Mouse (Mus musculus) erythroblast, adult 5-6 weeks (primary cell): ENCODE data around the gene Ccnyl1. TPM values are rescaled to one million over a fixed set of nuclear protein-coding genes. Genes with fewer than 3 reads are reported as not detected.
"Not testable (repeated sequence)": the region's sequence is repeated elsewhere in the genome, so short reads cannot be mapped to it uniquely, and the experiment has no call there.

Experiments
- ATAC-seq: replicated peaks from 2 replicates; pipeline ENCODE4 v1.8.0; 2016; ENCODE audit warnings: moderate number of reproducible peaks, mild to moderate bottlenecking, moderate TSS enrichment, inconsistent platforms; ENCODE audit not compliant: poor library complexity, low FRiP score, severe bottlenecking
- total RNA-seq, 2 experiments: library from RNA; stranded (forward) in 1 of 2; stranded (reverse) in 1 of 2; fragments of 150-400 nt in 1 of 2; fragments of 200-764, 138-1000 nt in 1 of 2; gene quantifications; 2 replicates each; pipeline versions ENCODE4 v1.2.3 to v1.2.4; 2015 to 2017; ENCODE audit warnings: low replicate concordance in 2 of 2

Gene Ccnyl1
- total RNA-seq (2015; ENCODE audit: low replicate concordance) (2.5 and 2.9 TPM in 2 replicates), total RNA-seq (2017; ENCODE audit: low replicate concordance) (1.4 and 6.6 TPM in 2 replicates)

DNA sequence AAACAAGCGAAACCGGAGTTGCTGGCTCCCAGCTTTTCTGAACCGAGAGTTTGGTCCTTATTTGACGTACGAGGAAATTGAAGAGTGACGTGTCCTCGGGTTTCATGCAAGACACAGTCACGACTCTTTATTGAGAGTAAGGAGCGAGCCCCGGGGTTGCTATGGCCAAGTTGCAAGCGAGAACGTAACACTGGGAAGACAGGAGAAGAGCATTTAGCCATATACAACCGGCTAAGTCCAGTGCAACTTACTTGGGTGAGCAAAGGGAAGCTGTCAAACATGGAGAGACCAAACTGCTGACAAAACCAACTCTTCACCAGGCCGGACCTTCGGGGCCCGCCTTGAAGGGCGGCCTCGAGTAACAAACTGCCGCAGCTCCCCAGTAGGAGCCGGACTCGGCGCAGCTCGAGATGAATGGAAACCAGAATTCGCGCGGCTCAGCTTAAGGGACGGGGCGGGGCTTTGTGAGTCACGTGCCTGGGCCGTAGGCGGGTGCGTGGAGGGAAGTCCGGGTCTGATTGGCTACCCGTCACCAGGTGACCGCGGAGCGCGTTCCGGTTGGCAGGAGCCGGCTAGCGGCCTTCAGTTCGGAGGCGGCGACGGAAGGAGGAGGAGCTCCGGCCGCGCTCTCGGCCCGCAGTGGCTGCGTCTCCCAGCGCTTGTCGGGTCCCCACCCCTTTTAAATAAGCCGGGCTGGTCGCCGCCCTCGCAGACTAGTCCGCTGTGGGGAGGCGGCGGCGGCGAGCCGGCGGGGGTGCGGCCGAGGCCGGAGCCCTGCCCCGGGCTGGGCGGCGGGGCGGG lies at the start of gene Ccnyl1:
TSS of gene Ccnyl1 (plus strand) at position 243 of the 801 bp plus-strand sequence.
- peak; percentile 98 for ATAC-seq

DNA sequence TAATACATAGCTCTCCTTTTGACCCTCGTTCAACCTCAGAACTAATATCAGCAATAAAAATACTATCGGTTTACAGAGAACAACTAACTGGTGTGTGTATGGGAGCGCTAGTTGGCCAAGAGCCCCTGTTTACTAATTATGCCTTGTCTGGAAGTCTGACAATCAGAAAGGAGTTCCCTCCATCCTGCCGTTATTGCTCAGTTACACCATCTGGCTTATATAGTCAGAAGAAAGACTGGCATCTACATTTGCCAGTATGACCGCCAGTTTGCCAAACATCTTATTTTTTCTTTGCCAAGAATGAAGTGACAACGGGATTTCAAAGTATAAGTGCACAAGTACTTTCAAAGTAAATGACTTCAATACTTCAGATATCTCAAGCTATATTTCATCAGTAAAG lies 49.2 kb upstream of the Ccnyl1 start:
- ATAC-seq: no peak

DNA sequence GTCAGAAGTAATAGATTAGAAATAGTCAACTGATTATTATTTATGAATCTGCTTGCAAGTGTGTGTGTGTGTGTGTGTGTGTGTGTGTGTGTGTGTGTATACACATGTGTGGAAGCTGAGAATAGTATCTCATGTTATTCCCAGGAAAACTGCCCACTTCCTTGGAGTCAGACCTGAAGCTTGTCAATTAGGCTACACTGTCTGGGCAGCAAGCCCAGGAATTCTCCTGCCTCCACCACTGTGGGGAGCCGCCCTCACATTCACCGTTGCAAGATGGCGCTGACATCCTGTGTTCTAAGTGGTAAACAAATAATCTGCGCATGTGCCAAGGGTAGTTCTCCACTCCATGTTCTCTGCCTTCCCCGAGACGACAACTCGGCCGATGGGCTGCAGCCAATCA lies 47.7 kb upstream of the Ccnyl1 start:
- not testable (repeated sequence) for ATAC-seq

DNA sequence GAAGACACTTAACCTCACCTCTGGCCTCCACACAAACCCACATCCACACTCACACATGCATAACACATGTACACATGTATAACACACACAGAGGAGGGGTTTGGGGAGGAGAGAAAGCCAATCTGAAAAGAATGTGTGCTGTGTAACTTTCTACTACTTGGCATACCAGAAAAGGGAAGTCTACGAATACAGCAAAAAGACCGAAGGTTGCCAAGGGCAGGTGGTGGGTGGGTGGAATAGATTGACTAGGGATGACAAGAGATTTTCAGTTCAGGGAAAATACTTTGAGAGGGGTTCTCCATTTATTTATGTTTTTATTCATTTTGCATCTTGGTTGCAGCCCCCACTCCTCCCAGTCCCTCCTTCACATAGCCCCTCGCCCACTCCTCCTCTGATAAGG lies 45.7 kb upstream of the Ccnyl1 start:
- no peak for ATAC-seq

DNA sequence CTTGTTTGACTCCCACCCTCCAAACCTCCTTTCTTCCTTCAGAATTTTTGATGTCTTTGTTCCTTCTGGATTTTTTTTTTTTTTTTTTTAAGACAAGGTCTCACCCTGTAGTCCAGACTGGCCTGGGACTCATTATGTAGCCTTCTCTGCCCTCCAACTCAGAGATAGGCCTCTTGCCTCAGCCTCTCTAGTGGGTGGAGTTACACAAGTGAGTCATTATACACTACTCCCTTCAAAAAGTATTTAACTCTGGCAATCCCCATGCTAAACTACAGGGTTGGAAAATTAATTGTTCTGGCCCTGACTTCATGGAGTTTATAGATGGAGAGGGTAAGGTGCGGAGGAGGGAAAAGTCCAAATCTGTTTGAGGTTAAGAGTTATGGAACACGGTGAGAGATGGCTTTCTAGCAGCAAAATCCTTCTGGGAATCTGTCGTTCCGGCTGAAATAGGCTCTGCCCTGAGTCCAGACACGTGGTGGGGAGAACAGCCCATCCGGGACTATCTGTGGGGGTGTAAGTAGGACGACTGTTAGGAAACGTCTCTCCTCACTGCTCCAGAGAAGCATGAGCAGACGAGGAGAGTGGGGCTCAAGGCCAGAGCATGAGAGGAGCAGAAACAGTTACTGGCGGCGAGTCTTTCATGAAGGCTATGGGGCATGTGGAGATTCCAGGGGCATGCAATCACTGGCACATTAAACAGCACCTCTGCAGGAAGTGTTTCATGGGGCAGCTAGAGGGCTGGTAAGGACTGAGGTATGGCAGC lies 40.7 kb upstream of the Ccnyl1 start:
- no peak for ATAC-seq

DNA sequence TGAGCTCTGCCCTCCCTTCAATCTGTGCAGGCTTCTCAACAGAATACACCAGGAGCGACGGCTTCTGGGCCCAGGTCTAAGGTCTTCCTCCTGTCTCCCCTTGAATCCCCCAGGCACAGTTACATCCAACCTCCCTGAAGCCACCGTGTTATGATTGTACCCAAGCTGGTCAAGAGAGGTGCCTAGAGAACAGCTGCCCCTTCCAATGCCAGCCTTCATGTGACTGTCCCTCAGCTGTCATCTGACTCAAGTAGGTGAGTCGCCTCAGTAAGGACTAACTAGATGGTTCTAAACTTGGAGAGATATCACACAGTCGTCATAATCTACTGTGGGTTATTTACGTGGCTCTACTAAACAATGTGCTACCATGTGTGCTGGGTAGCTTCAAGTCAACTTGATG lies 36.6 kb upstream of the Ccnyl1 start:
- ATAC-seq: no peak

DNA sequence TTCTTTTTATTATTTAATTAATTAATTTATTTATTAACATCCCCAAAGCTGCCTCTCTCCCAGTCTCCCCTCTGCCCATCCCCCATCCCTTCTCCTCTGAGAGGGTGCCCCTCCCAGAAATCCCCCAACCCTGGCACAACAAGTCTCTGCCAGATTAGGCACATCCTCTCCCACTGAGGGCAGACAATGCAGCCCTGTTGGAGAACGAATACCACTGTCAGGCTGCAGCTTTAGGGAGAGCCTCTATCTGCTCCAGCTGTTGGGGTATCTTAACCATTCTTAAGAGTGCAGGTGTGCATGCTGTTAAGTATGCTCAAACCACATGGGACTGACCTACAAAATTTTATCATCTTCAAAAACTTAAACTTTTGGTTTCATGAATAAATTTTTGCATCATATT lies 34.8 kb upstream of the Ccnyl1 start:
- ATAC-seq: no peak

DNA sequence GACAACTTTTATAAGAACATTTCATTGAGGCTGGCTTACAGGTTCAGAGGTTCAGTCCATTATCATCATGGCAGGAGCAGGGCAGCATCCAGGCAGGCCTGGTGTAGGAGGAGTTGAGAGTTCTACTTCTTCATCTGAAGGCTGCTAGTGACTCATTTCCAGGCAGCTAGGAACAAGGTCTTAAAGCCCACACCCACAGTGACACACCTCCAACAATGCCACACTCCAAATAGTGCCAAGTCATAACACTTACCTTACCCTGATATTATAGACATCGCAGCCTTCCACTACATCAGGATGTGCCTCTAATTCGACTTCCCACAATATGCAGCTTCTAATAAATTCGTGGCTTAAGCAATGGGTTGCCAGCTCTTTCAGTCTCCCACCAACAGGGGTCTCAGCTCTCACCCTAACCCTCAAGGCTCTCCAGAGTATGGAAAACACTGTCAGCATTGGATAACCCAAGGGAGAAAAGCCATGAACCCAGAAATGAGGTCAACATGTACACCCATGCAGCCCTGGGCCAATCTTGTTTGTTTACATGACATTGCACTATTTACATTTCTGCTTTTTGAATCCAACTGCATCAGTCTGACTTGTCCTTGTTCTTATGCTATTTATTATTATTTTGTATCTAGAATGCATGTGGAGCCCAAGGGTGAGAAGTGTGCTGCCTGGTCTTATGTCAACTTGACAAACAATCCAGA lies 33.7 kb upstream of the Ccnyl1 start:
- ATAC-seq: peak; percentile 67; the same call in 1 of the 2 replicates

DNA sequence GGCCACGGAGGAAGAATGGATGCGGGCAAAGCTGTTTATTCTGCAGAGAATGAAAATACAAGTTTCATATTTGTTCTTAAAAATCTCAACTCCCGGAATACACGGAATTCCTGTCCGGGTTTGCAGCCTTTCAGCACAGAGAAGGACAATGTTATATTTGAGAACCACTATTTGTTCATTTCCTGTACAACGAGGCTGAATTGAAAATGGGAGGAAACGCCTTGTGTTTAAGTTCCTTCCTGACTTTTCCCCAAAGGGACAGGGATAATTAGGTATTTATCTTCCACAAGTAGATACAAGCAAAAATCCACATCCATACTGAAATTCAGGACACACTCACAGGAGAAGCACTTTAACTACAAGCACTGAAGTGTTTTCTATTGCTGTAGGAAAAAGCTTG lies 31.4 kb upstream of the Ccnyl1 start:
- no peak for ATAC-seq

DNA sequence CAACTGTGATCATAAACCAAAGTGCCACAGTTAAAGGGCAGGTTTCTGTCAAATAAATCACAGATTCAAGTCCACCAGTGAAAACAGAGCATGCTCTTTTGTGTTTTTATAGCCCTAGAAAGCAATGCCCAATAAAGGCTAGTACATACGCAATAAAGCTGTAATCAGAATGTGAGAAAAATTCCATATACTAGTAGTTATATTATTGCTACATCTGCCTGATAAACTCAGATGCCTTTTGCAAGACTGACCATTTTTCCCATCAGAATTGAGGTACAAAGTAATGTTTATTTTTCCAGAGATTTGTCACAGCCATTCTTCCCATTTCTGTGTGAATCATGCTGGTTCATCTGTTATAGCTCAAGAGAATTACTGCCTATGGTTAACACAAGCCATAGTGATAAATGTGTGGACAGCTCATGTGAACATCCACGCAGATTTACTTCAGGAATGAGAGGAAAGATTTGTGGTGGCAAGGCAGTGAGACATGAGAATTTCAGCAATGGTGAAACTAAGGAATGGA lies 23.1 kb upstream of the Ccnyl1 start:
- no peak for ATAC-seq

DNA sequence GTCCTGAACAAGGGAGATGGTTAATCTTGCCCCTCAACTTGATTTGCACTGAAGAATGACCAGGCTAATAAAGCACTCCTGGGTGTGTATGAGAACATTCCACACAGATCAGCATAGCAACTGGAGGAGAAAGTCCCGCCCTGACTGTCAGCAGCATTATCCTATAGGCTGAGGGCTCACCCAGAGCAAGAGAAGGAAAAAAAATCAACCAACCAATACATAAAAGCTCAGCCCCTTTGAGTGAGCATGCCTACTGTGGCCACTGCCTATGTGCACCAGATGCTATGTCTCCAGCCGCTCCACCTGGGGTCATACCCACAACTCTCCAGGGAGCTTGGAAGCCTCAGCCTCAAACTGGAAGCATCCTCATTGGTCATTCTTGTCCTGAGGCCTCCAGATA lies 20.8 kb upstream of the Ccnyl1 start:
- ATAC-seq: no peak

DNA sequence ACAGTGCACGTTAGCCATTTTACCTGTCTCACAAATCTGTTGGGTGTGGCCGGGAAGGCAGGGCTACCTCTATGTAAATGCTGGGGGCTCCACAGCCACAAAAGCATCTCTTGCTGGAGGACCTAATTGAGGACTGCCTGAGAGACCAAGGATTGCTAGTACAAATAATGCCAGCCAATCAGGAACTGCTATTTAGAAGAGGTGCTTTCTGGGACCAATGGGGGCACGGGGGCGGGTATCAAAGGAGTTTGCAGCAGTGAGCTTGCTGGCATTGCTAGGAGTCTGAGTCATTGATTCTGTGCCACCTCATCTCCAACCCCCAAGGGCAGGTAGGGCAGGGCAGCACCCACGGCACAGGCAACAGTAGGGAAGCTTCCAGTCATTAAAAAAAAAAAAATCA lies 16.3 kb upstream of the Ccnyl1 start:
- no peak for ATAC-seq

DNA sequence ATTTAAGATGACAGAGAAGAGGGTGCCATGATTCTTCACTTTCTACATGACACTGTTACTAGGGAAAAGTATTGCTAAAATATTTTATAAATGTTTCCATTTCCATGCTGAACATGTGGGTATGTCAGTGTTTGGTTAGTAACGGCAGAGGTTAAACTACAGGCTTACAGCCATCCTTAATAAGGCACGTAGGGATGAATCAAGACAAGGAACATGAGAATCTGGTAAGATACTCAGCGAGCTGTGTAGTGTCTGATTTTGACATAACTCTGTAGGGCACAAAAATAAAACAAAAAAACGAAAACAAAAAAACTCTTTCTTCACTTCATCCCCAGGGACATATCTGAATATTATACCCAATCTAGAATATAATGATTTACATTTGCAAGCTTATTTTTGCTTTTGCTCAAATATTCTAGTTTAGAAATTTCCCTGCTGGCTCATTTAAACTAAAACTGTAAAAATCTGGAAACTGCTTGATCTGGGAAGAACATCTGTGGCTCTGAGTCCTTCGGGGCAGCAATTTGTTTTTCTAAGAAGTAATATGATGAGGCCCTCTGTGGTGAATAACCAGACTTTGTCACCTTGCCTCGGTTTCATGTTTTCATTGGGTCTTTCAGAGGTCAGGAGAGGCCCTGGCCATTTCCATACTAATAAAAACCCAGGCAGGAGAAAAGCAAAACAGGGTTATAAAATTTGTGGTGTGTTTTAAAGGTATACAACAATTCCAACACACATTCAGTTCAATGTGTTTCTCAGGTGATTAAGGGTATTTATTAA lies 14.0 kb upstream of the Ccnyl1 start:
- ATAC-seq: no peak

DNA sequence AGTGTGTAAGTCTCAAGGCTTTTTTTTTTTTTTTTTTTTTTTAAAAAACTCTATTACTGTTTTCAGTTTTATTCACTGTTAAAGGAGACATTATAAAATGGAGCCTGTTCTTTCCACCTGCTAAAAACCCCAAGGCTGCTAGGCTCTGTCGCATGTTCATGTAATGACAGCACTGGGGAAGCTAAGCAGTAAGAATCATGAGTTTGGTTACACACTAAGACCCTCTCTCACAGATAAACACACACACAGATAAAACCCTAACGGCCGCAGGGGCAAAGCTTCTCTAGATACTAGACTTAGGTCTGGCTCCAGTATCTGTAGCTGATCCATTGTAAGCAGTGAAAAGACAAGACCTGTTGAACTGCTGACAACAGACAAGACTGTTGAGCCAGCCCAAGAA lies 8.8 kb upstream of the Ccnyl1 start:
- no peak for ATAC-seq

DNA sequence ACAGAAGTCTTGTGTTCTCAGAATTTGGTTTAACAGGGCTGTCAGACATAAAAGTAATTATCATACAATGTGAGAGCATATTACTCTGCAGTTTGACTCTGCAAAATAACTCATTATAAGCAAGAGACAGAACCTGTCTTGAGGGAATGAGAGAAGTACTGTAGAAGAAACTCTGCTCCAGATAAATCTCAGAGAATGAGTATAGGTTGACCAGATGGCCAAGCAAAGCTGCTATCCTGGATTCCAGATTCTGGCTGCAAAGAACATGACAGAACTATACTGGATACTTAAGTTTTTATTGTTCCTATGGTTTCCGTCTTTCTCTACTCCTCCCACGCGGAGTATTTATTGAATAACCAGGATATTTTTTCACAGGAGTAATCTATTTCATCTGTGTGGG lies 7.2 kb upstream of the Ccnyl1 start:
- ATAC-seq: no peak

DNA sequence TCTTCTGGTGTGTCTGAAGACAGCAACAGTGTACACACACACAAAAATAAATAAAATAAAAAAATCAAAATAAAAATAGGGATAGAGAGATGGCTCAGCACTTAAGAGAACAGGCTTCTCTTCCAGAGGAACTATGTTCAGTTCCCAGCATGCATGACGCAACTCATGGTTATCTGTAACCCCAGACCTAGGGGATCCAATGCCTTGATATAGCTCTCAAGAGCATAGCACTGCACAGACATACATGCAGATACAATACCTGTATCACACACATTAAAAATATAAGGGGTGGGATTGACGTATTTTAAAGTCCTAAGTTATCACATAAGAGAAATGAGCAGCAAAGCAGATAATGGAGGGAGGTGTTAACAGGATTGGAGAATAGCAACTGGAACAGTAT lies 5.8 kb upstream of the Ccnyl1 start:
- no peak for ATAC-seq

DNA sequence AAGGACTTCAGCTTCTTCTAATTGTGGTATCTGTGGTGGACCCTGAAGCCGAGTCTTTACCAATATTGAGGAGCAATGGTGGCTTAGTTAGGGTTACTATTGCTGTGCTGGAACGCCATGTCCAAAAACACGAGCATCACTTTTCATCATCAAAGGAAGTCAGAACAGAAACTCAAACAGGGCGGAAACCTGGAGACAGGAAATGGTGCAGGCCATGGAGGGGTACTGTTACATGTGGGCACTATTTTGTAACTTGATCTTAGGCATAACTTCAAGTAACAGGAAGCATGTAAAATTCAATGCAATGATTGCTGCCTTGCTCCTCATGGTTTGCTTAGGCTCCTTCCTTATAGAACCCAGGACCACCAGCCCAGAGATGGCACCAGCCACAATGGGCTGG lies 2.2 kb upstream of the Ccnyl1 start:
- ATAC-seq: no peak

DNA sequence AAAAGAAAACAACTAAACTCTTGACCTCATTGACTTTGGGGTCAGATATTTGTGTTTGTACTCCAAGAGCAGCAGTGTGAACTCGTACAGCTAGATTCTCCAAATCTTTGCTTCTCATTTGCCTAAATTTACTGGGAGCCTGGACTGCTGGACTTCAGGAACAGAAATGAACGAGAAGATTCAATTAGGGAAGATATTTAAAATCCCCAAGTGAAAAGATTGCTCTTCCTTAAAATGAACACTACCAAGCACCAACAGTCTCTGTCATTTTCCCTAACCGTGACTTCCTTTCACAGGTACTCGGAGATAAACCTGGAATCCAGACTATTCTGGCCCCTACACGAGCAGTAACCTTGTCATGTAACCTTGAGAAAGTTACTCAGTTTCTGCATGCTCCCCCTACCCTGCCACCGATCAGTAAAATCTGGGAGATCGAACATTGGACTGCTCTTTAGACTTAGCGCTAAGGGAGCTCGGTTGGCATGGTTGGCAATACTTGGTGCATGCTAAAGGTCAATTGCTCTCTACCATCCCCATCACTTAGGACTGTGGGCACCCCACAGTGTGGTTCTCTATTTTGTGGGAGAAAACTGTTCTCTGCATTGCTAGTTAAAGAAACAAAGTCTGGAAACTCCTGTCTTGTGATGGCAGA lies 568 bp upstream of the Ccnyl1 start:
- peak; percentile 15; the same call in 1 of the 2 replicates for ATAC-seq

DNA sequence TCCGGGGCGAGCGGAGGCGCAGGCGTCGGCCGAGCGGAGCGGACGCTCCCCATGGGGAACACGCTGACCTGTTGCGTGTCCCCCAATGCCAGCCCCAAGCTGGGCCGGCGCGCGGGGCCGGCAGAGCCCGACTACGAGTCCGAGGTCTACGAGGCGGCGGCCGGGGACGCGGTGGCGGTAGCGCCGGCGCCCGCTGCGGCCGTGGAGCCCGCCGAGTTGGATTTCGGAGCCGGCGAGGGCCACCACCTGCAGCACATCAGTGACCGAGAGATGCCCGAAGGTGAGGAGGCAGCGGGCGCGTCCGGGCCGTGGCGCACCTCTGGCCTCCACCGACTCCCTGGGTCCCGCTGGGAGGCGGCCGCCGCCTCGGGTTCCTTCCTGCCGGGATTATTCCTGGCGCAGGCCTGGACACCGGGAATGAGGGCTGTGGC lies 881 bp downstream of the Ccnyl1 start:
- no peak for ATAC-seq
